Mouse (Mus musculus): ENCODE results near the gene Plxnd1. TPM values are rescaled to one million over a fixed set of nuclear protein-coding genes. Genes with fewer than 3 reads are reported as not detected.

Gene Plxnd1
- total and polyA plus RNA-seq, 2 experiments from 2014 or later = 37.7 to 82.4 TPM

- TF ChIP-seq CTCF (IDR thresholded peaks at IDR 0.05; ENCODE audit: low read depth) (no peak), EP300 (IDR thresholded peaks at IDR 0.05; ENCODE audit: low read depth) (no peak)
- no peaks in the 10 kb centered on the region for H3K9me3 ChIP-seq (replicated peaks; ENCODE audit: control insufficient read depth, low read length)
- DNase-seq (ENCODE audit: low spot score) (no peak), ATAC-seq (ENCODE audit: insufficient read depth, low read depth) (no peak)
- H3K9ac ChIP-seq (replicated peaks; ENCODE audit: low read depth, low read length) = no peak overlapping the region
- H3K36me3 ChIP-seq (replicated peaks; ENCODE audit: control insufficient read depth, insufficient read depth, low read length) = no peaks in the 10 kb centered on the region
- no peaks in the 10 kb centered on the region for H3K27me3 ChIP-seq (ENCODE audit: control insufficient read depth, insufficient read depth, low read length)
- no peak overlapping the region for H3K27ac ChIP-seq (ENCODE audit: low read depth)
- 79% methylated on average over 5 of the region's 5 CpGs for WGBS
- no peak overlapping the region for H3K4me3 ChIP-seq (ENCODE audit: low read depth, low read length)
- H3K4me1 ChIP-seq (ENCODE audit: control insufficient read depth, insufficient read depth) = peaks cover 20% of the 10 kb centered on the region
- H3K4me2 ChIP-seq (ENCODE audit: low read depth, low read length) = no peak overlapping the region
These were observed 6.0 kb upstream of the Plxnd1 start for GRCm38 (mm10) chr6:116000851-116001250.

DNA sequence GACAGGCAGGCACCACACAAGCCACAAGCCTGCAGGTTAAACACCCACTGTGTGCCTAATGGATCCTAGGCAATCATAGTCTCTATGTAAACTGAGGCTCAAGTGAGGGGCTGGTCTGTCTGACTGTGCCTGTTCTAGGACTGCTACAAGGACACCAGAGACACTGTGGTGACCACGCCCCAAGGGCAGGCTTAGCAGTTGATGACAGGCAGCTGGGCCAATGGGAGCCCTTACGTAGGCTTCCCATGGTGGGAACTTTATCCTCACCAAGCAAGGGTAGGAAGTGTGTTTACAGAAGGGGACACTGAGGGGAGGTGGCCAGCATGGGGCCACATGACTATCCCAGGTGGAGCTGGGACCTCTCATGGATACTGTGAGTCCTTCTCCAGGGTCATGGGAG lies 4.4 kb upstream of the Plxnd1 start:
- Histone ChIP-seq H3K27ac (ENCODE audit: low read depth) (peak overlapping the region; percentile 77), H3K4me1 (ENCODE audit: control insufficient read depth, insufficient read depth) (peaks cover 14% of the 10 kb centered on the region), H3K9me3 (replicated peaks; ENCODE audit: control insufficient read depth, low read length) (peaks cover 10% of the 10 kb centered on the region), H3K9ac (replicated peaks; ENCODE audit: low read depth, low read length) (no peak overlapping the region), H3K4me3 (ENCODE audit: low read depth, low read length) (no peak overlapping the region), H3K27me3 (ENCODE audit: control insufficient read depth, insufficient read depth, low read length) (peaks cover 6% of the 10 kb centered on the region), H3K4me2 (ENCODE audit: low read depth, low read length) (no peak overlapping the region), H3K36me3 (replicated peaks; ENCODE audit: control insufficient read depth, insufficient read depth, low read length) (no peaks in the 10 kb centered on the region)
- DNase-seq (ENCODE audit: low spot score) (no peak), ATAC-seq (ENCODE audit: insufficient read depth, low read depth) (no peak)
- 82% methylated on average over 2 of the region's 2 CpGs for WGBS
- TF ChIP-seq CTCF (IDR thresholded peaks at IDR 0.05; ENCODE audit: low read depth) = no peak
- no peak for TF ChIP-seq EP300 (IDR thresholded peaks at IDR 0.05; ENCODE audit: low read depth)

- Histone ChIP-seq H3K4me2 (ENCODE audit: low read depth, low read length) (no peak overlapping the region), H3K4me3 (ENCODE audit: low read depth, low read length) (no peak overlapping the region), H3K27ac (ENCODE audit: low read depth) (peak overlapping the region; percentile 77), H3K4me1 (ENCODE audit: control insufficient read depth, insufficient read depth) (peaks cover 9% of the 10 kb centered on the region), H3K9ac (replicated peaks; ENCODE audit: low read depth, low read length) (no peak overlapping the region), H3K27me3 (ENCODE audit: control insufficient read depth, insufficient read depth, low read length) (peaks cover 10% of the 10 kb centered on the region), H3K36me3 (replicated peaks; ENCODE audit: control insufficient read depth, insufficient read depth, low read length) (no peaks in the 10 kb centered on the region), H3K9me3 (replicated peaks; ENCODE audit: control insufficient read depth, low read length) (peaks cover 11% of the 10 kb centered on the region)
- WGBS = 73% methylated on average over 7 of the region's 7 CpGs
- no peak for ATAC-seq (ENCODE audit: insufficient read depth, low read depth)
- TF ChIP-seq CTCF (IDR thresholded peaks at IDR 0.05; ENCODE audit: low read depth) (no peak), EP300 (IDR thresholded peaks at IDR 0.05; ENCODE audit: low read depth) (no peak)
- no peak for DNase-seq (ENCODE audit: low spot score)
These were observed 4.0 kb upstream of the Plxnd1 start for GRCm38 (mm10) chr6:115998758-115999157.

- Histone ChIP-seq H3K4me3 (ENCODE audit: low read depth, low read length) (no peak overlapping the region), H3K27ac (ENCODE audit: low read depth) (peak overlapping the region; percentile 77), H3K36me3 (replicated peaks; ENCODE audit: control insufficient read depth, insufficient read depth, low read length) (no peaks in the 10 kb centered on the region), H3K9ac (replicated peaks; ENCODE audit: low read depth, low read length) (no peak overlapping the region), H3K9me3 (replicated peaks; ENCODE audit: control insufficient read depth, low read length) (peaks cover 11% of the 10 kb centered on the region), H3K4me2 (ENCODE audit: low read depth, low read length) (no peak overlapping the region), H3K27me3 (ENCODE audit: control insufficient read depth, insufficient read depth, low read length) (peaks cover 20% of the 10 kb centered on the region), H3K4me1 (ENCODE audit: control insufficient read depth, insufficient read depth) (0 out of 2 replicates have a peak, but pooled peaks cover 5% of the 10 kb centered on the region)
- TF ChIP-seq CTCF (IDR thresholded peaks at IDR 0.05; ENCODE audit: low read depth) (no peak), EP300 (IDR thresholded peaks at IDR 0.05; ENCODE audit: low read depth) (no peak)
- 31% methylated on average over 3 of the region's 3 CpGs for WGBS
- DNase-seq (ENCODE audit: low spot score) (no peak), ATAC-seq (ENCODE audit: insufficient read depth, low read depth) (no peak)
These were observed 3.0 kb upstream of the Plxnd1 start for GRCm38 (mm10) chr6:115997726-115998311.

DNA sequence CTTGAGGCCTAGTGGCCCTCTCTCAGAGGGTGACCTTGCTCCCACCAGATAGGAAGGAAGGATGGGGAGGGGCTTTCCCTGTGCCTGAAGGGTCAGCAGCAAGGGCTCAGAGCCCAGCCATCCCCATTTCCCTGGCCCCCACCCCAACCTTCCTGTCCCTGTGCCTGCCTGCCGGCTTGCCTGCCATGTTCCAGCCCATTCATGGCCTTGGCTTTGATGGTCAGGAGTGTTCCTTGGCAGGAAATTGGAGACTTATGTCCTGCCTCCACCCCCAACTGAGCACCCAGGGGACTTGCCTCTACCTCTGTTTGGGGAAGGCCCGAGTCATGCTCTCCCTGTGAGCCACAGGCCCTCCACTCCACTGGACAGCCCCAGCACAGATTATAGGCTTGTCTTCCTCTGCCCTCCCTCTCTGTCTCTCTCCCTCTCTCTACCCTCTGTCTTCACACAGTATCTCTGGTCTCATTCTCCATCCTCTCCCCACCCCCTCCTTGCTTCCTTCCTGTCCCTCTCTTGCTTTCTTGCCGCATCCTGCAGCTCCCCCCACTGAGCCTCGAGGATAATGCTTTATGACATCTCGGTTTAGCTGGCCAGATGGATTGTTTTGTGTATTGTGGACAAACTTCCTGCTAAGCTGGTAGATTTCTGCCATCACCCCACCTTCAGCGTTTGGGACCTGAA lies 1.5 kb upstream of the Plxnd1 start:
- 47% methylated on average over 6 of the region's 6 CpGs for WGBS
- Histone ChIP-seq H3K36me3 (replicated peaks; ENCODE audit: control insufficient read depth, insufficient read depth, low read length) (no peaks in the 10 kb centered on the region), H3K9ac (replicated peaks; ENCODE audit: low read depth, low read length) (no peak overlapping the region), H3K4me3 (ENCODE audit: low read depth, low read length) (no peak overlapping the region), H3K27ac (ENCODE audit: low read depth) (peak overlapping the region; percentile 77), H3K4me2 (ENCODE audit: low read depth, low read length) (peak overlapping the region; percentile 64; the same call in 1 of the 2 replicates), H3K4me1 (ENCODE audit: control insufficient read depth, insufficient read depth) (peaks cover 5% of the 10 kb centered on the region; the same call in 1 of the 2 replicates), H3K9me3 (replicated peaks; ENCODE audit: control insufficient read depth, low read length) (peaks cover 11% of the 10 kb centered on the region), H3K27me3 (ENCODE audit: control insufficient read depth, insufficient read depth, low read length) (peaks cover 26% of the 10 kb centered on the region)
- ATAC-seq (ENCODE audit: insufficient read depth, low read depth) (peak; percentile 34), DNase-seq (ENCODE audit: low spot score) (peak; percentile 58)
- TF ChIP-seq EP300 (IDR thresholded peaks at IDR 0.05; ENCODE audit: low read depth) (peak; percentile 64), CTCF (IDR thresholded peaks at IDR 0.05; ENCODE audit: low read depth) (peak; percentile 35)

Measured in heart, postnatal 0 days (tissue).